Mouse (Mus musculus) MEL (cell line): ENCODE results near the gene Mcoln1. TPM values are rescaled to one million over a fixed set of nuclear protein-coding genes. Genes with fewer than 3 reads are reported as not detected.

Source experiments
- DNase-seq: peaks from one replicate; pipeline ENCODE4 v3.0.0; 2011; ENCODE audit warnings: low read depth, low spot score
- H3K27ac ChIP-seq: 2 replicates; pipeline ENCODE4 v1.5.1; 2012; ENCODE audit warnings: low read depth, mild to moderate bottlenecking, control low read depth, low read length, moderate library complexity; ENCODE audit not compliant: control insufficient read depth
- H3K27me3 ChIP-seq, 2 experiments: fragments of 150-350 bp in 1 of 2; sonication (generic) in 1 of 2; 2 replicates each; pipeline ENCODE4 v1.6.1; 2012; ENCODE audit warnings: low read length in 2 of 2, mild to moderate bottlenecking in 2 of 2, improper control_type of control experiment in 1 of 2, moderate library complexity in 1 of 2; ENCODE audit not compliant: insufficient read depth in 2 of 2, control insufficient read depth in 1 of 2
- H3K36me3 ChIP-seq, 2 experiments: 2 replicates each; pipeline ENCODE4 v1.6.1; 2012 to 2014; ENCODE audit warnings: low read length in 2 of 2, improper control_type of control experiment in 1 of 2, inconsistent platforms in 1 of 2, mild to moderate bottlenecking in 1 of 2; ENCODE audit not compliant: insufficient read depth in 2 of 2, control insufficient read depth in 1 of 2
- H3K4me1 ChIP-seq, 2 experiments: fragments of 150-350 bp in 1 of 2; sonication (generic) in 1 of 2; 2 replicates each; pipeline ENCODE4 v1.6.1; 2012; ENCODE audit warnings: low read length in 2 of 2, improper control_type of control experiment in 1 of 2, mild to moderate bottlenecking in 1 of 2; ENCODE audit not compliant: insufficient read depth in 2 of 2, control insufficient read depth in 1 of 2
- H3K4me3 ChIP-seq, 2 experiments: fragments of 150-350 bp in 1 of 2; sonication (generic) in 1 of 2; 2 replicates each; pipeline ENCODE4 v1.5.1; 2012; ENCODE audit warnings: low read depth in 2 of 2, low read length in 2 of 2, mild to moderate bottlenecking in 2 of 2, moderate library complexity in 2 of 2, control low read depth in 1 of 2, improper control_type of control experiment in 1 of 2; ENCODE audit not compliant: control insufficient read depth in 1 of 2, insufficient read depth in 1 of 2
- H3K79me2 ChIP-seq: 2 replicates; pipeline ENCODE4 v1.6.1; 2012; ENCODE audit warnings: mild to moderate bottlenecking, low read length, moderate library complexity; ENCODE audit not compliant: control insufficient read depth, poor library complexity, insufficient read depth
- H3K9ac ChIP-seq: 2 replicates; pipeline ENCODE4 v1.6.1; 2012; ENCODE audit warnings: low read depth, mild to moderate bottlenecking, control low read depth, low read length, moderate library complexity; ENCODE audit not compliant: control insufficient read depth, poor library complexity, severe bottlenecking
- H3K9me3 ChIP-seq: fragments of 150-350 bp; sonication (generic); replicated peaks from 2 replicates; pipeline ENCODE4 v1.6.1; 2012; ENCODE audit warnings: mild to moderate bottlenecking, low read length, improper control_type of control experiment, moderate library complexity; ENCODE audit not compliant: insufficient read depth
- CTCF ChIP-seq, 3 experiments: IDR thresholded peaks in 2 of 3; conservative IDR thresholded peaks in 1 of 3; 2 replicates each; pipeline ENCODE4 v1.5.1; 2011 to 2012; ENCODE audit warnings: low read length in 3 of 3, low read depth in 2 of 3, mild to moderate bottlenecking in 2 of 3, improper control_type of control experiment in 1 of 3, inconsistent platforms in 1 of 3, mixed read lengths in 1 of 3, moderate library complexity in 1 of 3; ENCODE audit not compliant: control insufficient read depth in 1 of 3, insufficient read depth in 1 of 3, poor library complexity in 1 of 3, severe bottlenecking in 1 of 3
- ELF1 ChIP-seq: IDR thresholded peaks from 2 replicates; pipeline ENCODE4 v1.6.1; 2014; ENCODE audit warnings: low read depth, mild to moderate bottlenecking, inconsistent platforms, low read length, improper control_type of control experiment, moderate library complexity
- EP300 ChIP-seq, 2 experiments: IDR thresholded peaks; 2 replicates each; pipeline ENCODE4 v1.6.1; 2011; ENCODE audit warnings: improper control_type of control experiment in 2 of 2, low read length in 2 of 2, low read depth in 1 of 2, mild to moderate bottlenecking in 1 of 2
- ETS1 ChIP-seq: IDR thresholded peaks from 2 replicates; pipeline ENCODE4 v1.6.1; 2012; ENCODE audit warnings: low read depth, mild to moderate bottlenecking, inconsistent platforms, low read length, improper control_type of control experiment, moderate library complexity
- GABPA ChIP-seq: IDR thresholded peaks from 2 replicates; pipeline ENCODE4 v1.6.1; 2012; ENCODE audit warnings: low read depth, mild to moderate bottlenecking, inconsistent platforms, low read length, improper control_type of control experiment, moderate library complexity
- HCFC1 ChIP-seq: IDR thresholded peaks from 2 replicates; pipeline ENCODE4 v1.6.1; 2012; ENCODE audit warnings: low read depth, mild to moderate bottlenecking, inconsistent platforms, low read length, improper control_type of control experiment, moderate library complexity
- MAZ ChIP-seq: IDR thresholded peaks from 2 replicates; pipeline ENCODE4 v1.6.1; 2012; ENCODE audit warnings: low read depth, mild to moderate bottlenecking, inconsistent platforms, low read length, improper control_type of control experiment
- MXI1 ChIP-seq: IDR thresholded peaks from 2 replicates; pipeline ENCODE4 v1.6.1; 2011; ENCODE audit warnings: mild to moderate bottlenecking, low read depth, low read length, improper control_type of control experiment
- MYC ChIP-seq: IDR thresholded peaks from 2 replicates; pipeline ENCODE4 v1.6.1; 2011; ENCODE audit warnings: low read depth, mild to moderate bottlenecking, low read length, improper control_type of control experiment, moderate library complexity
- NRF1 ChIP-seq: IDR thresholded peaks from 2 replicates; pipeline ENCODE4 v1.6.1; 2014; ENCODE audit warnings: low read depth, mild to moderate bottlenecking, inconsistent platforms, low read length, improper control_type of control experiment, moderate library complexity; ENCODE audit not compliant: poor library complexity, insufficient read depth, severe bottlenecking
- RCOR1 ChIP-seq: IDR thresholded peaks from 2 replicates; pipeline ENCODE4 v1.6.1; 2012; ENCODE audit warnings: low read depth, mild to moderate bottlenecking, inconsistent platforms, low read length, improper control_type of control experiment
- SIN3A ChIP-seq: IDR thresholded peaks from 2 replicates; pipeline ENCODE4 v1.6.1; 2012; ENCODE audit warnings: low read length, improper control_type of control experiment, inconsistent platforms
- SMC3 ChIP-seq: IDR thresholded peaks from 2 replicates; pipeline ENCODE4 v1.6.1; 2011; ENCODE audit warnings: low read depth, low read length, improper control_type of control experiment
- UBTF ChIP-seq: IDR thresholded peaks from 2 replicates; pipeline ENCODE4 v1.6.1; 2012; ENCODE audit warnings: low read depth, mild to moderate bottlenecking, inconsistent platforms, low read length, improper control_type of control experiment, moderate library complexity, borderline replicate concordance; ENCODE audit not compliant: insufficient read depth
- USF1 ChIP-seq: IDR thresholded peaks from 2 replicates; pipeline ENCODE4 v1.6.1; 2014; ENCODE audit warnings: low read depth, mild to moderate bottlenecking, inconsistent platforms, low read length, improper control_type of control experiment, moderate library complexity
- USF2 ChIP-seq, 2 experiments: IDR thresholded peaks; 2 replicates each; pipeline ENCODE4 v1.6.1; 2011 to 2012; ENCODE audit warnings: improper control_type of control experiment in 2 of 2, low read length in 2 of 2, borderline replicate concordance in 1 of 2, inconsistent platforms in 1 of 2, low read depth in 1 of 2, mild to moderate bottlenecking in 1 of 2; ENCODE audit not compliant: insufficient read depth in 1 of 2
- polyA plus RNA-seq, 2 experiments: library from polyadenylated mRNA; stranded (reverse) in 1 of 2; unstranded in 1 of 2; fragments of >175 nt in 1 of 2; fragments of >200 nt in 1 of 2; gene quantifications; 2 replicates each; pipeline versions ENCODE4 v1.2.1 to v1.2.4; 2012; ENCODE audit warnings: low replicate concordance in 2 of 2, low read depth in 1 of 2; ENCODE audit not compliant: insufficient read length in 2 of 2, insufficient read depth in 1 of 2, missing spikeins in 1 of 2
- total RNA-seq: library from RNA; depleted of rRNA; stranded (reverse); fragments of 300-350 nt; gene quantifications from 2 replicates; pipeline ENCODE4 v1.2.3, GENCODE M21; 2012

Mcoln1 gene
- total and polyA plus RNA-seq, 3 experiments: 18.0 to 47.6 TPM; not detected in 1

- TF ChIP-seq ELF1 (peak; percentile 71), RCOR1 (peak; percentile 60; the same call in 1 of the 2 replicates), ETS1 (no peak), SIN3A (peak; percentile 74), HCFC1 (peak; percentile 100), USF2 (IDR thresholded peaks at IDR 0.05; ENCODE audit: borderline replicate concordance in 1 of 2, insufficient read depth in 1 of 2, low read depth in 1 of 2, low read length in 2 of 2) (no peak), NRF1 (peak; percentile 55; the same call in 1 of the 2 replicates), USF1 (peak; percentile 74), MAZ (peak; percentile 84), EP300 (IDR thresholded peaks at IDR 0.05; ENCODE audit: low read depth in 1 of 2, low read length in 2 of 2) (no peak), CTCF (IDR thresholded peaks at IDR 0.05 in 2 of 3, conservative IDR thresholded peaks at IDR 0.05 in 1 of 3; ENCODE audit: control insufficient read depth in 1 of 3, insufficient read depth in 1 of 3, low read depth in 2 of 3, low read length in 3 of 3, poor library complexity in 1 of 3, severe bottlenecking in 1 of 3) (no peak), SMC3 (peak; percentile 16; the same call in 1 of the 2 replicates)
- TF ChIP-seq, all 39 proteins: peak for 17
Observed at GRCm38 (mm10) chr8:3516450-3517116, 16.3 kb downstream of the Mcoln1 start (continued).

- Histone ChIP-seq H3K27me3 (no peaks in the 10 kb centered on the region), H3K27ac (no peak overlapping the region), H3K79me2 (no peaks in the 10 kb centered on the region), H3K4me1 (peaks cover 4 to 8% of the 10 kb centered on the region in 2 experiments), H3K9me3 (no peaks in the 10 kb centered on the region), H3K4me3 (peak overlapping the region in 1 of 2 experiments; percentile 68; a peak in 2 of 4 replicates), H3K9ac (no peak overlapping the region), H3K36me3 (peaks cover 0 to 5% of the 10 kb centered on the region in 2 experiments; a peak in 2 of 4 replicates)
- TF ChIP-seq ELF1 (no peak), UBTF (no peak), MYC (no peak), USF2 (IDR thresholded peaks at IDR 0.05; ENCODE audit: borderline replicate concordance in 1 of 2, insufficient read depth in 1 of 2, low read depth in 1 of 2, low read length in 2 of 2) (no peak), MXI1 (no peak), GABPA (no peak)
- no peak for DNase-seq
Observed at GRCm38 (mm10) chr8:3517117-3517495, 16.8 kb downstream of the Mcoln1 start.
